Mouse (Mus musculus) left cerebral cortex, adult 2 months (tissue): ENCODE results near the gene Ablim1. TPM values are rescaled to one million over a fixed set of nuclear protein-coding genes. Genes with fewer than 3 reads are reported as not detected.

Source experiments
- DNase-seq, 2 experiments: peaks; one replicate each; pipeline ENCODE4 v3.0.0; 2021 to 2022; ENCODE audit warnings: low spot score in 2 of 2, mixed read lengths in 1 of 2; ENCODE audit errors: extremely low spot score in 1 of 2
- H3K27ac ChIP-seq: fragments of 200-600 bp; 2 replicates; pipeline ENCODE4 v1.8.1; 2022
- H3K4me3 ChIP-seq: fragments of 200-600 bp; 2 replicates; pipeline ENCODE4 v1.8.1; 2022
- CTCF ChIP-seq: fragments of 200-600 bp; IDR thresholded peaks from 2 replicates; pipeline ENCODE4 v1.8.1; 2022; ENCODE audit warnings: antibody characterized with exemption, mild to moderate bottlenecking, moderate library complexity
- intact Hi-C: fragments of 180-260 bp; cut with DNase I; formaldehyde crosslinking; loops from one replicate; pipeline ENCODE4 v1.15.1; 2025
- total RNA-seq, 2 experiments: library from RNA; stranded (reverse); gene quantifications; 2 replicates each; pipeline ENCODE4 v1.2.3; 2021

Gene Ablim1
- total RNA-seq, 2 experiments from 2014 or later = 118 to 124 TPM

GRCm38 (mm10) chr19:57357811-57358210 is 43.1 kb upstream of the Ablim1 start:
- Histone ChIP-seq H3K27ac (peak overlapping the region; percentile 48; the same call in 1 of the 2 replicates), H3K4me3 (peak overlapping the region; percentile 32)
- TF ChIP-seq CTCF = no peak
- DNase-seq = no peak
- intact Hi-C loops = no loop called here

GRCm38 (mm10) chr19:57357244-57357643 is 42.5 kb upstream of the Ablim1 start:
- DNase-seq = no peak
- no peak for TF ChIP-seq CTCF
- H3K27ac ChIP-seq = no peak overlapping the region
- H3K4me3 ChIP-seq = no peak overlapping the region
- intact Hi-C loops = no loop called here

- intact Hi-C loops = no loop called here
Measured at GRCm38 (mm10) chr19:57356273-57356672, 41.6 kb upstream of the Ablim1 start.

DNA sequence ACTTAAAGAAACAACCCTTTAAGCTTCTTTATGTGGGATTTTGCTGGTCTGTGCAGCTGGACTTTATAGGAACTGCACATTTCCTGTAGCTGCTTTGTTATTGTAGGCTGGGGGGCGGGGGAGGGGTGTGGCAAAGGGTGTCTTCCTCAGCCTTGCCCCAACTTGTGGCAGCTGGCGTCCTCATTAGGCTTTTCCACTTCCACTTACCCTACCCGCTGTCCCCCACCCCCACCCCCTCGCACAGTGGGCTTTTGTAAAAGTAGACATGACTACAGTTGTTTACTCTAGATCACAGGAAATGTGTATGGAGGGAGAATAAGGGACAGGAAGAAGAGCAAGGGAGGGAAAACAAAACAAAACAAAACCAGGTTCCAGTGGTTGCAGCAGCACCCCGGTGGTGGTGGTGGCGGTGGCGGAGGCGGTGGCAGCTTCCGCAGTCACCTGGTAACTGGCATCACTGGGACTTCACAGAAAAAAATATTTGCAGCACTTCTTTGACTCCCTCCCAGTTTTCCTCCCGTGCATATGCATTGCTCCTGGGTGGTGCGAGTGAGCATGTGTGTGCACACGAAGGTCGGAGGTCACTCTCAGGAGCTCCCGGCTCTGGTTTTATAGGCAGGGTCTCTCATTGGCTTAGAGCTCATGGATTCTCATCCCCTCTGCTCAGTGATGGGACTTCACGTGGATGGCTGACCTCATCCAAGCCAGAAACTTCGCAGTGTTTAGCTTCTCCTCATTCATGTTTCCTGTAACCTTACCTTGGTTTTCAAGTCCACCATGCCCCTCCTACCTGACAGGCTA is 40.9 kb upstream of the Ablim1 start:
- no peak for DNase-seq
- H3K4me3 ChIP-seq = no peak overlapping the region
- H3K27ac ChIP-seq = no peak overlapping the region; the same call in 1 of the 2 replicates
- no peak for TF ChIP-seq CTCF
- intact Hi-C loops = no loop called here

More at GRCm38 (mm10) chr19:57356273-57356672, 41.6 kb upstream of the Ablim1 start:
- TF ChIP-seq CTCF = no peak
- Histone ChIP-seq H3K27ac (no peak overlapping the region; the same call in 1 of the 2 replicates), H3K4me3 (no peak overlapping the region)
- no peak for DNase-seq

DNA sequence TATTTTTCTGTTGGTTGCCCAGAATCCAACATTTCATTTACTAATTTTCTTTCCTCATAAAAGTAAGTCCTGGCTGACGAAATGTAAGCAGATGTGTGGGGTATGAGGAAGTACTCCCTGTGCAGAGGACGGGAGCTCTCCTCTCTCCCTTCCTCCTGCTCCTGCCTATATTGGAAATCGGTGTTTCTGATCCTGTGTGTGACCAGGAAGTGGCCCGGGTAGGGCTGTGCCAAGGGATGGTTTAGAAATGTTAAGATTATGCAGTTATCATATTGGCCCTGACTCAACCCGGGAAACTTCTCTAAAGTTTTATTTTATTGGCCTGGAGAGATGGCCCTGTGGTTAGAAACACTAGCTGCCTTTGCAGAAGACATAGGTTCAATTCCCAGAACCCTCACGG is 40.0 kb upstream of the Ablim1 start:
- intact Hi-C loops = no loop called here
- Histone ChIP-seq H3K4me3 (no peak overlapping the region), H3K27ac (no peak overlapping the region)
- DNase-seq = no peak
- TF ChIP-seq CTCF = no peak

- Histone ChIP-seq H3K4me3 (no peak overlapping the region), H3K27ac (no peak overlapping the region)
- no peak for DNase-seq
- intact Hi-C loops = no loop called here
- TF ChIP-seq CTCF = no peak
Measured at GRCm38 (mm10) chr19:57354050-57354449, 39.3 kb upstream of the Ablim1 start.

GRCm38 (mm10) chr19:57353228-57353627 is 38.5 kb upstream of the Ablim1 start:
- intact Hi-C loops = no loop called here
- peak overlapping the region; percentile 13 for H3K27ac ChIP-seq
- no peak for DNase-seq
- no peak overlapping the region for H3K4me3 ChIP-seq
- TF ChIP-seq CTCF = no peak

DNA sequence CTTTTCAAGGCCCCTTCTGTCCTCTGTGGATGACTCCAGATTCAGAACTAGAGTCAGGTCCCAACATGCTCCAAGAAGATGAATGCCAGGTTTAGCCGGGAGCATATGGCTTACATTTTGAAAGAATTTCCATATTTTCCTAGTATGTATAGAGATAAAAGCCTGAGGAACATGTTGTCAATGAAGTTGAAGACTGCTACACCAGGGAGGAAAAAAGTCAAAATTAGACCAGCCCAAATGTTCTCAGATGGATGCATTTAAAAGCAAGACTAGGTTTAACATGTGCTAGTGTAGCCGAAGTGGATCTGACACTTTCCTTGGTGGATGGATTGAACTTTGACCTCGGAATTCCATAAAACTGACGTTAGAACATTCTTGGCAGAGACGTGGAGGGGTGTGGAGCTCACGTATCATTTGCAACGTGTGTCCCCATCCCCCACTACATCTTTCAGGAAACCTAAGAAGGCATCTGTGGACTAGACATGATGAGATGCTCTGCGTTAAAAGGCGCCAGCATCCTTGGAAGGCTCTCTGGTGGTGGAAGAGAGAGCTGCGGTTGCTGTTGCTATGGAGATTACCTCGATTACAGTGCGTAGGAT is 37.7 kb upstream of the Ablim1 start:
- intact Hi-C loops = no loop called here
- peak; percentile 36 for TF ChIP-seq CTCF
- no peak overlapping the region for H3K4me3 ChIP-seq
- peak overlapping the region; percentile 13; the same call in 1 of the 2 replicates for H3K27ac ChIP-seq
- DNase-seq = no peak

- Histone ChIP-seq H3K4me3 (no peak overlapping the region), H3K27ac (no peak overlapping the region)
- no peak for TF ChIP-seq CTCF
- no peak for DNase-seq
- intact Hi-C loops = no loop called here
Measured at GRCm38 (mm10) chr19:57349096-57349495, 34.4 kb upstream of the Ablim1 start.

GRCm38 (mm10) chr19:57344678-57345077 is 30.0 kb upstream of the Ablim1 start:
- no peak for DNase-seq
- intact Hi-C loops = no loop called here
- H3K27ac ChIP-seq = no peak overlapping the region
- no peak overlapping the region for H3K4me3 ChIP-seq
- TF ChIP-seq CTCF = no peak

DNA sequence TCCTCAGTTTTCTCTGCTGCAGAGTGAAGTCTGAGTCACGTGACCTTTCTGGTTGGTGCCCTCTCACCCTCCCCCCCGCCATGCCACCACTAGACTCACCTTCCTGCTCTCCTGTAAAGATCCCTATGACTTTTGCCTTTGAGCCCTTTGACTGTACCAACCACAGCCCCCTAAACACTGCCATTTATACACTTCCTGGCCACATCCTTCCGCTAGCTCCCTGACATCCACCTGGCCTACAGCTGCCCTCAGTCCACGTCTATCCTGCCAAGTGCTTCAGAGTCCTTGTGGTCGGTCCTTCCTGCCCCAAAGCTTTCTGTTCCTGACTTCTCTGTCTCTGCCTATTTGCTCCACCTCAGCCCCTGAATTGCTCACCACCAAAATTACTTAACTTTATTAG is 29.1 kb upstream of the Ablim1 start:
- no peak for TF ChIP-seq CTCF
- no peak for DNase-seq
- H3K27ac ChIP-seq = no peak overlapping the region

DNA sequence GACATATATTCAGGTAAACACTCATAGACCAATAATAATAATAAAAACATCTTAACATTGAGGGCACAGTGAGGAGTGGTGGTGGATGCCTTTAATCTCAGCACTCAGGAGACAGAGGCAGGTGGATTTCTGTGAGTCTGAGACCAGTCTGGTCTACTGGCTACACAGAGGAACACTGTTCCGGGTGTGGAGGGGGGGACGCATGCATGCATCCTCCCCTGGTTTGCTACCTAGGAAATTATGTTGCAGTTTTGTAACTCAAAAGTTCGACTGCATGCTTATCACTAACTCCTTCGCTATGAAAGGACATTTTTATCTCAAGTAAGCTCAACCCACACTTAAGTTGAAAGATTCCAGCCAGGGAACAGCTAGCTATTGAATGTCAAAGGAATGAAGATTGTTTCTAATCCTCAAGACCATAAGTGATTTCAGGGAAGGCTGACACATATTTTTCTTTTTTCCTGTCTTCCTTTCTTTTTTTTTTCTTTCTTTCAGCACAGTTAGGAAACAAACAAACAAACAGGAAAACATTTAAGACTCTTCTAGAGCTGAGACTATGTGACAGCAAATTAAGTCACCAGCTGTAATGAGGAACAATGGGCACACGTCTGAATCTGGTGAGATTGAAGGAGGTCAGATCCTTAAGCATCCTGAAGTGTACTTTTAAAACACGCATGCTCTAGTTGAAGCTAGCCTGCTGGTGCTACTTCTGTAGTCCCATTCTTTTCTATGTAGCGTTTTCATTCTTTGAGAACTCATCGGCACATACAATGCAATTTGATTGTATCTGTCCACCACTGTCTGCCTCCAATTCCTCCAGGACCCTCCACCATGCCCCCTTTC is 26.4 kb upstream of the Ablim1 start:
- TF ChIP-seq CTCF = no peak
- Histone ChIP-seq H3K27ac (no peak overlapping the region), H3K4me3 (no peak overlapping the region)
- DNase-seq = no peak
- intact Hi-C loops = no loop called here

More for the DNA sequence above, 29.1 kb upstream of the Ablim1 start:
- intact Hi-C loops = no loop called here
- H3K4me3 ChIP-seq = no peak overlapping the region
